Mouse (Mus musculus) liver, adult 2 months (tissue): ENCODE results near the gene Akap9.

ENCODE experiments used
- CTCF ChIP-seq: fragments of 200-500 bp; IDR thresholded peaks from 2 replicates; pipeline ENCODE4 v1.5.1; 2011; ENCODE audit warnings: low read depth, low read length, control low read depth
- POLR2A ChIP-seq: fragments of 200-500 bp; IDR thresholded peaks from 2 replicates; pipeline ENCODE4 v1.6.1; 2011; ENCODE audit warnings: low read length, control low read depth; ENCODE audit not compliant: insufficient read depth; ENCODE audit errors: extremely low read depth

DNA sequence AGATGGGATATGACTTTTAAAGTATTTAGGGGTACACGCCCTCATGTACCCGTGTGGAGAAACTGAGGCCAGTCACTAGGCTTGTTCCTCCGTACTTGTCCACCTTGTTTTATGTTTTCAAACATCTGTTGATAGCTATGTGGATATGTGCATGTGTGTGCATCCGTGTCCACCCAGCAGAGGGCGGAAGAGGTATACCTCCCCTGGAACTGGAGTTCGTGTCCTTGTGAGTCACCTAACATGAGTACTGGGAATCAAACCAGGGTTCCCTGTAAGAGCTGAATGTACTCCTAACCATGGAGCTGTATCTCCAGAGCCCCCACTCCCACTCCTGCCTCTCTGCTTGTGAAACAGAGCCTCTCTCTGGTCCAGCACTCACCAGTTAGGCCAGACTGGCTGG is 112.5 kb downstream of the Akap9 start:
- peak; percentile 54 for TF ChIP-seq CTCF
- TF ChIP-seq POLR2A = no peak
